Mouse (Mus musculus): ENCODE measurements around the gene 4933427I04Rik. TPM values are rescaled to one million over a fixed set of nuclear protein-coding genes. Genes with fewer than 3 reads are reported as not detected.

The 4933427I04Rik gene
- total and polyA plus RNA-seq, 3 experiments, result not detected

DNA sequence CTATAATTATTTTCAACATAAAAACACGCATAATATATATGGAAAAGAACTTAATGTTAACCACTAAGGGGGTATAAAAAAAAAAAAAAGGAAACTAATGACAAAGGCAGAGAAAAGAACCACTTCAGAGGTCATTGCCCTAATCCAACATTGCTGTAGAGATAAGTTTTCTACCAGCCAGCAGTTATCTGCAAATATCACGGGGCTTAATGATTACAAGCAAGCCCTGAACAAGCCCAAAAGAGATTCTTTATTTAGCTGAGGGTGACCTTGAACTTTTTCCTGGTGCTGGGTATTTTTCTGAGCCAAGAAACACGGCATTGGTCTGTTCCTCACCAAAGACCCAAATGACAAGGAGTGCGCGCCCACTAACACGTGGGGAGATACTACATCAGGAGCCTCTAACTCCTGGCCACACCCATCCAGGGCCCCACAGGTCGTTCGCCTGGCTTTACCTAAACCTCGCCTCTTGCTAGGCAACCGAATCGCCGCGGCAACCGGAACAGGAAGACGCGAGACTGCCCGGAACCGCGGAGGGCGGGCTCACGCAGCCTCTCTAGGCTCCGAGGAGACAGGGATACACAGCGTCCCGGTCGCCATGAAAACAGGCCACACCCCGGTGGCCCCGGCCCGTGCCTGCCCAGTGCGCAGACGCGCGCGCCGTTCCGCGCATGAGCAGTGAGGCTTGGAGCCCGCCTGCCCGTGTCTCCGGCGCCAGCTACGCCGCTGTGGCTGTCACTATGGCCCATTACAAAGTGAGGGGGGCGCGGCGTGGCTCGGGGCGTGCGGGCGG lies 45.0 kb downstream of the 4933427I04Rik start, which contains the start of gene Mycbp (continued):
- TF ChIP-seq SIN3A (IDR thresholded peaks at IDR 0.05; ENCODE audit: low read length) (peak; percentile 99), MEF2A (IDR thresholded peaks at IDR 0.05; ENCODE audit: extremely low read depth, insufficient replicate concordance, low read depth, low read length, poor library complexity, severe bottlenecking) (no peak), MYC (IDR thresholded peaks at IDR 0.05; ENCODE audit: low read depth, low read length) (peak; percentile 82), ZKSCAN1 (IDR thresholded peaks at IDR 0.05; ENCODE audit: low read depth, low read length) (no peak), TAL1 (IDR thresholded peaks at IDR 0.05; ENCODE audit: low read length) (no peak), ELF1 (IDR thresholded peaks at IDR 0.05; ENCODE audit: low read depth, low read length) (peak; percentile 93), GATA1 (IDR thresholded peaks at IDR 0.05; ENCODE audit: low read depth, low read length) (peak; percentile 60), TCF12 (IDR thresholded peaks at IDR 0.05; ENCODE audit: low read depth, low read length) (no peak; the same call in 1 of the 2 replicates), ZNF384 (IDR thresholded peaks at IDR 0.05; ENCODE audit: low read depth, low read length) (peak; percentile 59), KAT2A (conservative IDR thresholded peaks at IDR 0.05; ENCODE audit: low read depth, low read length) (peak; percentile 64; the same call in 1 of the 2 replicates), BHLHE40 (IDR thresholded peaks at IDR 0.05; ENCODE audit: borderline replicate concordance, low read depth, low read length) (peak; percentile 90), SMC3 (IDR thresholded peaks at IDR 0.05; ENCODE audit: low read depth, low read length) (no peak), CHD2 (IDR thresholded peaks at IDR 0.05; ENCODE audit: low read length) (no peak), POLR2AphosphoS5 (IDR thresholded peaks at IDR 0.05; ENCODE audit: borderline replicate concordance, low read depth, low read length) (no peak), USF2 (IDR thresholded peaks at IDR 0.05; ENCODE audit: borderline replicate concordance in 1 of 2, insufficient read depth in 1 of 2, low read depth in 1 of 2, low read length in 2 of 2) (no peak), MXI1 (IDR thresholded peaks at IDR 0.05; ENCODE audit: low read depth, low read length) (peak; percentile 98), POLR2AphosphoS2 (IDR thresholded peaks at IDR 0.05; ENCODE audit: low read length) (peak; percentile 54; the same call in 1 of the 2 replicates), HCFC1 (IDR thresholded peaks at IDR 0.05; ENCODE audit: low read depth, low read length) (peak; percentile 92), NELFE (IDR thresholded peaks at IDR 0.05; ENCODE audit: low read depth, low read length) (peak; percentile 67), MAFK (IDR thresholded peaks at IDR 0.05; ENCODE audit: borderline replicate concordance, low read depth, low read length) (no peak), USF1 (IDR thresholded peaks at IDR 0.05; ENCODE audit: low read depth, low read length) (peak; percentile 32), EP300 (IDR thresholded peaks at IDR 0.05; ENCODE audit: low read depth in 1 of 2, low read length in 2 of 2) (no peak; a peak in 1 of 4 replicates), ETS1 (IDR thresholded peaks at IDR 0.05; ENCODE audit: low read depth, low read length) (no peak)
